In the genomic region with DNA sequence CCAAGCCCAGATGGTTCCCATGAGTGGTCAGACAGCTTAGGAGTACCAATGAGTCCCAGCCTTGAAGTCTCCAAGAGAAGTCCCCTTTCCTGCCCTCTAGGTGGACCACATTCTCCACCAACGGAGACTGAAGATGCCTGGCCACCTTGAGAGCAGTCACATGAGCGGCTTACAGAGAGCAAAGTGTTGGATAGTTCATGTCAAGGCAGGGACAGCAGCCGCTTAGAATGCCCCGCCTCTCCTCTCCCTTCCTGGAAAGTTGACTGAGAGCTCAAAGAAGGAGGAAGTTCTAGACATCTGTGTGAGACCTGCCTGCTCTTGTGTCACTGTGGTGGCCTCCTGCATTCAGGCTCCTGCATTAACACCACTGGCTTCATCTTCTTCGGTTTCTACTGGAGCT, we compare ENCODE assay signal across 12 mouse cellular contexts. TPM values are rescaled to one million over a fixed set of nuclear protein-coding genes. Genes with fewer than 3 reads are reported as not detected.
DNase-seq lines count a peak whose midpoint lies in the region; ATAC-seq and TF ChIP-seq lines count a peak whose summit lies in the region.
"Had no signal": no experiment of that assay in that cellular context is flagged by ENCODE, and none has a peak within 500 bp of the region (broad histone marks: within the 10 kb centered on the region; RNA-seq: fewer than 3 reads in every experiment).

TSS of gene Gpr55 (minus strand) at position 135 of the 400 bp plus-strand sequence.

- peak; percentile 63 for DNase-seq in 416B (ENCODE audit: low read depth)
- DNase-seq in CD4-positive, CD25-positive, alpha-beta regulatory T cell, adult 2 months (ENCODE audit: low read depth, low spot score) = peak; percentile 57
- DNase-seq in naive thymus-derived CD4-positive, alpha-beta T cell, adult 2 months (ENCODE audit: low read depth) = peak; percentile 49
- DNase-seq in ovary, postnatal 14 days (ENCODE audit: low spot score) = no peak
- no peak for DNase-seq in ovary, postnatal 36 days (ENCODE audit: low spot score)
- no peak for DNase-seq in embryo, embryonic 10 days (ENCODE audit: low spot score)
- no peak for DNase-seq in gastrocnemius, postnatal 10 days
- DNase-seq: cerebellum, postnatal 10 days; gastrocnemius, postnatal 36 days; kidney, postnatal 4 days had no signal

- no peaks in the 10 kb centered on the region for H3K36me3 ChIP-seq in intestine, postnatal 0 days (ENCODE audit: control insufficient read depth, insufficient read depth)
- H3K36me3 ChIP-seq: hindbrain, embryonic 12.5 days had no signal

- no peak within 1 kb of the TSS for H3K4me3 ChIP-seq in intestine, postnatal 0 days (ENCODE audit: low read depth, low read length)
- H3K4me3 ChIP-seq: hindbrain, embryonic 12.5 days had no signal

- WGBS in intestine, postnatal 0 days = 47% methylated on average over 5 of the region's 5 CpGs

- H3K9me3 ChIP-seq in intestine, postnatal 0 days (ENCODE audit: control insufficient read depth) = no peaks in the 10 kb centered on the region
- H3K9me3 ChIP-seq: hindbrain, embryonic 12.5 days had no signal

- H3K27ac ChIP-seq in intestine, postnatal 0 days (ENCODE audit: low read depth, low read length) = no peak within 1 kb of the TSS
- H3K27ac ChIP-seq: hindbrain, embryonic 12.5 days had no signal

- H3K27me3 ChIP-seq in intestine, postnatal 0 days (replicated peaks; ENCODE audit: control insufficient read depth, insufficient read depth, low read length) = no peaks in the 10 kb centered on the region
- H3K27me3 ChIP-seq: hindbrain, embryonic 12.5 days had no signal

- no peak within 1 kb of the TSS for H3K4me2 ChIP-seq in intestine, postnatal 0 days (replicated peaks; ENCODE audit: low read depth)
- H3K4me2 ChIP-seq: hindbrain, embryonic 12.5 days had no signal

- H3K9ac ChIP-seq in intestine, postnatal 0 days (ENCODE audit: low read depth, low read length) = no peak within 1 kb of the TSS
- H3K9ac ChIP-seq: hindbrain, embryonic 12.5 days had no signal

- peaks cover 6% of the 10 kb centered on the region for H3K4me1 ChIP-seq in intestine, postnatal 0 days (replicated peaks; ENCODE audit: control insufficient read depth, insufficient read depth, low read length)
- H3K4me1 ChIP-seq: hindbrain, embryonic 12.5 days had no signal

- ATAC-seq in intestine, postnatal 0 days = peak; percentile 32; the same call in 1 of the 2 replicates

- no peak for TF ChIP-seq CTCF in intestine, postnatal 0 days (IDR thresholded peaks at IDR 0.05; ENCODE audit: low read depth)

RNA-seq across cellular contexts. Expression of gene Gpr55, which starts in this region (rescaled TPM):
- polyA plus RNA-seq in intestine, postnatal 0 days (2015; fragmentation: Nextera tagmentation; extraction: Ambion mirVana) = 0.30 and 0.42 TPM in 2 replicates
- total RNA-seq in gastrocnemius, postnatal 10 days (2021) = not detected
- total RNA-seq: gastrocnemius, postnatal 36 days had no signal

Comparison
In these comparisons a context has a peak if more than half of its experiments do, and no peak if none do; other contexts are left out.
1. Peak in ATAC-seq in intestine, postnatal 0 days; RNA of the gene not detected or under 1 TPM.
2. DNase-seq: peak in 416B (single experiment), CD4-positive, CD25-positive, alpha-beta regulatory T cell, adult 2 months (single experiment) and naive thymus-derived CD4-positive, alpha-beta T cell, adult 2 months (single experiment); none in ovary, postnatal 14 days (single experiment), ovary, postnatal 36 days (single experiment), embryo, embryonic 10 days (single experiment) and gastrocnemius, postnatal 10 days (single experiment).